Mouse (Mus musculus): Measurements from ENCODE around the gene Ankrd26. TPM values are rescaled to one million over a fixed set of nuclear protein-coding genes. Genes with fewer than 3 reads are reported as not detected.
"Not testable (repeated sequence)": the region's sequence is repeated elsewhere in the genome, so short reads cannot be mapped to it uniquely, and the experiment has no call there.

Gene Ankrd26
- total and polyA plus RNA-seq, 3 experiments, result 12.7 to 27.8 (median 14.1) TPM

DNA sequence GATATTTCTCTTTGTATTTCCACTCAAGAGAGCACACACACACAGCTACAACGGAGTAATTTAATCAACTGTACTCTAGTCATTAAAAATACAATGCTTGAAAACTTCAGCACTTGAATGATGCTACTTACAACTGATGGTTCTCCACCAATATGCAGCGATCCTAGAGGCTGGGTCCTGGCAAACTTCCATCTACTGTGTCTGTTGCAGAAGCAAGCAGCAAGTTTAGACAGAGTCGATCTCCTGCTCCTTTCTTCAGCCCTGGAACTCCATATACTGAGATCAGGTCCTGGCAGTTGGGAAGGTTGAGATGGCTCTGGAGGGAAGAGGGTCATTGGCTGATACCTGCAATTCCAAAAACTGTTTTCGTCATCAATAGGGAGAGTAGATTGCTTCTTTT is 16.7 kb upstream of the Ankrd26 start:
- H3K79me2 ChIP-seq (ENCODE audit: control insufficient read depth, insufficient read depth, low read length, poor library complexity); H3K4me3 ChIP-seq (ENCODE audit: control insufficient read depth in 1 of 2, insufficient read depth in 1 of 2, low read depth in 2 of 2, low read length in 2 of 2); H3K9me3 ChIP-seq (replicated peaks; ENCODE audit: insufficient read depth, low read length); H3K27ac ChIP-seq (ENCODE audit: control insufficient read depth, low read depth, low read length); H3K4me1 ChIP-seq (ENCODE audit: control insufficient read depth in 1 of 2, insufficient read depth in 2 of 2, low read length in 2 of 2); H3K36me3 ChIP-seq (ENCODE audit: control insufficient read depth in 1 of 2, insufficient read depth in 2 of 2, low read length in 2 of 2); DNase-seq (ENCODE audit: low read depth, low spot score); H3K9ac ChIP-seq (ENCODE audit: control insufficient read depth, low read depth, low read length, poor library complexity, severe bottlenecking); H3K27me3 ChIP-seq (ENCODE audit: control insufficient read depth in 1 of 2, insufficient read depth in 2 of 2, low read length in 2 of 2): not testable (repeated sequence)

DNA sequence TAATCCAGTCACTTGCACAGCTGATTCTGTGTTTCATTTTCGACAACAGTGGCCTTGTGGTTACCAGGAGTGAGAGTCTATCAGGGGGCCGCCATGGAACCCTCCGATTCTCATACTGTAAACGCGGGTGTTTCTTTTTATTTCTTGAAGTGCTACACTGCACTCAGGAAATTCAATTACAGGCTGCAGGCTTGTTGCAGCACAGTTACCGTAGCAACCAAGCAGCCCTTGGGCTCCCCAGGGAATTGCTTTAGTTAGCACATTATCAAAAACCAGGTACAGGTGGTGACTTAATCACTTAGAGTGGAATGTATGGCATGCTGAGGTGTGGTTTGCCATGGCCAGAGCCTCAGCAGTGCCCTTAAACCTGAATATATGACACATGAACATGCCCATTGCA is 12.3 kb upstream of the Ankrd26 start:
- DNase-seq (ENCODE audit: low read depth, low spot score), result no peak
- H3K9ac ChIP-seq (ENCODE audit: control insufficient read depth, low read depth, low read length, poor library complexity, severe bottlenecking), result no peak overlapping the region
- H3K9me3 ChIP-seq (replicated peaks; ENCODE audit: insufficient read depth, low read length), result no peaks in the 10 kb centered on the region
- TF ChIP-seq MEF2A (IDR thresholded peaks at IDR 0.05; ENCODE audit: extremely low read depth, insufficient replicate concordance, low read depth, low read length, poor library complexity, severe bottlenecking), result no peak
- no peak overlapping the region for H3K27ac ChIP-seq (ENCODE audit: control insufficient read depth, low read depth, low read length)
- no peak overlapping the region for H3K4me3 ChIP-seq (ENCODE audit: control insufficient read depth in 1 of 2, insufficient read depth in 1 of 2, low read depth in 2 of 2, low read length in 2 of 2)
- no peaks in the 10 kb centered on the region for H3K79me2 ChIP-seq (ENCODE audit: control insufficient read depth, insufficient read depth, low read length, poor library complexity)
- H3K4me1 ChIP-seq (ENCODE audit: control insufficient read depth in 1 of 2, insufficient read depth in 2 of 2, low read length in 2 of 2), result no peaks in the 10 kb centered on the region
- no peaks in the 10 kb centered on the region for H3K27me3 ChIP-seq (ENCODE audit: control insufficient read depth in 1 of 2, insufficient read depth in 2 of 2, low read length in 2 of 2)
- H3K36me3 ChIP-seq (ENCODE audit: control insufficient read depth in 1 of 2, insufficient read depth in 2 of 2, low read length in 2 of 2), result no peaks in the 10 kb centered on the region

DNA sequence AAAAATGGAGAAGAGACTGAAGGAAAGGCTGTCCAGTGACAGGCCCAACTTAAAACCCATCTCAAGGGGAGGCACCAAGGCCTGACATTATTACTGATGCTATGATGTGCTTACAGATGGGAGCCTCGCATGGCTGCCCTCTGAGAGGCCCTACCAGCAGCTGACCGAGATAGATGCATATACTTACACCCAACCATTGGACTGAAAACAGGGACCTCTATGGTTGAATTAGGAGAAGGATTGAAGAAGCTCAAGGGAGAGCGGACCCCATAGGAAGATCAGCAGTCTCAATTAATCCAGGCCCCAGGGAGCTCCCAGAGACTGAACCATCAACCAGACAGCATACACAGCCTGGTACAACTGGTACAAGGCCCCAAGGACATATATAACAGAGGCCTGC is 5.8 kb upstream of the Ankrd26 start:
- H3K9ac ChIP-seq (ENCODE audit: control insufficient read depth, low read depth, low read length, poor library complexity, severe bottlenecking), result no peak overlapping the region
- no peaks in the 10 kb centered on the region for H3K4me1 ChIP-seq (ENCODE audit: control insufficient read depth in 1 of 2, insufficient read depth in 2 of 2, low read length in 2 of 2)
- no peak for TF ChIP-seq POLR2A (IDR thresholded peaks at IDR 0.05; ENCODE audit: control insufficient read depth in 1 of 2, insufficient read depth in 1 of 2, low read depth in 1 of 2, low read length in 2 of 2, poor library complexity in 1 of 2)
- no peak for TF ChIP-seq CHD1 (IDR thresholded peaks at IDR 0.05; ENCODE audit: low read depth, low read length)
- no peak for TF ChIP-seq SIN3A (IDR thresholded peaks at IDR 0.05; ENCODE audit: low read length)
- no peak for TF ChIP-seq ETS1 (IDR thresholded peaks at IDR 0.05; ENCODE audit: low read depth, low read length)
- no peak for TF ChIP-seq TCF12 (IDR thresholded peaks at IDR 0.05; ENCODE audit: low read depth, low read length)
- no peak for TF ChIP-seq MYC (IDR thresholded peaks at IDR 0.05; ENCODE audit: low read depth, low read length)
- no peak for TF ChIP-seq CTCF (IDR thresholded peaks at IDR 0.05 in 2 of 3, conservative IDR thresholded peaks at IDR 0.05 in 1 of 3; ENCODE audit: control insufficient read depth in 1 of 3, insufficient read depth in 1 of 3, low read depth in 2 of 3, low read length in 3 of 3, poor library complexity in 1 of 3, severe bottlenecking in 1 of 3)
- H3K9me3 ChIP-seq (replicated peaks; ENCODE audit: insufficient read depth, low read length), result no peaks in the 10 kb centered on the region
- H3K4me3 ChIP-seq (ENCODE audit: control insufficient read depth in 1 of 2, insufficient read depth in 1 of 2, low read depth in 2 of 2, low read length in 2 of 2), result no peak overlapping the region
- H3K36me3 ChIP-seq (ENCODE audit: control insufficient read depth in 1 of 2, insufficient read depth in 2 of 2, low read length in 2 of 2), result peaks cover 0 to 4% of the 10 kb centered on the region in 2 experiments; a peak in 2 of 4 replicates
- no peak overlapping the region for H3K27ac ChIP-seq (ENCODE audit: control insufficient read depth, low read depth, low read length)
- no peak for DNase-seq (ENCODE audit: low read depth, low spot score)
- H3K79me2 ChIP-seq (ENCODE audit: control insufficient read depth, insufficient read depth, low read length, poor library complexity), result no peaks in the 10 kb centered on the region
- no peaks in the 10 kb centered on the region for H3K27me3 ChIP-seq (ENCODE audit: control insufficient read depth in 1 of 2, insufficient read depth in 2 of 2, low read length in 2 of 2)

DNA sequence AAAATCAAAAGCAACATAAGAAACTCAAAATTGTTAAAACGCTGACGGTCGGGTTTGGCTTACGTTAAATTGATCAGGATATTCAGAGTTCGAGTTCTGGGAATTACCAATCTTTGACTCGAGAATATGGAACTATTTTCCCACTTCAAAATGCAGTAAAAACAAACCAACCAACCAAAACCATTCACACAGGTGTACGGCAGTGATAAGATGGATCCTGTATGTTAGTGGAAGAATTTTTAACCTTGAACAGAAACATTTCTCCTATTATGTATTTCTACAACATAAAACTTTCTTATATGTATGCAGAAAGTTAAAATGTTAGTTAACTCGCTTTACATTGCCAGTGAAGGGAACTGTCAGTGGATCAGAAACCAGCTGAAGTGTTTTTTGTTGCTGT is 801 bp downstream of the Ankrd26 start:
- Histone ChIP-seq H3K27me3 (ENCODE audit: control insufficient read depth in 1 of 2, insufficient read depth in 2 of 2, low read length in 2 of 2) (no peaks in the 10 kb centered on the region), H3K36me3 (ENCODE audit: control insufficient read depth in 1 of 2, insufficient read depth in 2 of 2, low read length in 2 of 2) (peaks cover 1 to 14% of the 10 kb centered on the region in 2 experiments; a peak in 3 of 4 replicates), H3K27ac (ENCODE audit: control insufficient read depth, low read depth, low read length) (peak overlapping the region; percentile 83; the same call in 1 of the 2 replicates), H3K9ac (ENCODE audit: control insufficient read depth, low read depth, low read length, poor library complexity, severe bottlenecking) (peak overlapping the region; percentile 89), H3K9me3 (replicated peaks; ENCODE audit: insufficient read depth, low read length) (no peaks in the 10 kb centered on the region), H3K4me3 (ENCODE audit: control insufficient read depth in 1 of 2, insufficient read depth in 1 of 2, low read depth in 2 of 2, low read length in 2 of 2) (peak overlapping the region; percentile 86), H3K79me2 (ENCODE audit: control insufficient read depth, insufficient read depth, low read length, poor library complexity) (peaks cover 11% of the 10 kb centered on the region), H3K4me1 (ENCODE audit: control insufficient read depth in 1 of 2, insufficient read depth in 2 of 2, low read length in 2 of 2) (peaks cover 0 to 3% of the 10 kb centered on the region in 2 experiments; a peak in 2 of 4 replicates)
- peak; percentile 50 for TF ChIP-seq TAL1 (IDR thresholded peaks at IDR 0.05; ENCODE audit: low read length)
- TF ChIP-seq ETS1 (IDR thresholded peaks at IDR 0.05; ENCODE audit: low read depth, low read length), result no peak
- peak; percentile 42; the same call in 1 of the 2 replicates for TF ChIP-seq TCF12 (IDR thresholded peaks at IDR 0.05; ENCODE audit: low read depth, low read length)
- TF ChIP-seq GATA1 (IDR thresholded peaks at IDR 0.05; ENCODE audit: low read depth, low read length), result peak; percentile 54; the same call in 1 of the 2 replicates
- no peak for DNase-seq (ENCODE audit: low read depth, low spot score)
